Mouse (Mus musculus) heart, adult 2 months (tissue): ENCODE measurements around the gene Rnf5.

ENCODE experiments used
- CTCF ChIP-seq: fragments of 200-600 bp; IDR thresholded peaks from 2 replicates; pipeline ENCODE4 v1.8.1; 2022; ENCODE audit warnings: antibody characterized with exemption, mild to moderate bottlenecking, moderate library complexity
- EP300 ChIP-seq: fragments of 200-500 bp; IDR thresholded peaks from 2 replicates; pipeline ENCODE4 v1.6.1; 2011; ENCODE audit warnings: low read depth, low read length, control low read depth; ENCODE audit not compliant: insufficient read depth
- POLR2A ChIP-seq: fragments of 200-500 bp; IDR thresholded peaks from 2 replicates; pipeline ENCODE4 v1.6.1; 2011; ENCODE audit warnings: mild to moderate bottlenecking, low read depth, low read length, control low read depth; ENCODE audit not compliant: insufficient read depth

DNA sequence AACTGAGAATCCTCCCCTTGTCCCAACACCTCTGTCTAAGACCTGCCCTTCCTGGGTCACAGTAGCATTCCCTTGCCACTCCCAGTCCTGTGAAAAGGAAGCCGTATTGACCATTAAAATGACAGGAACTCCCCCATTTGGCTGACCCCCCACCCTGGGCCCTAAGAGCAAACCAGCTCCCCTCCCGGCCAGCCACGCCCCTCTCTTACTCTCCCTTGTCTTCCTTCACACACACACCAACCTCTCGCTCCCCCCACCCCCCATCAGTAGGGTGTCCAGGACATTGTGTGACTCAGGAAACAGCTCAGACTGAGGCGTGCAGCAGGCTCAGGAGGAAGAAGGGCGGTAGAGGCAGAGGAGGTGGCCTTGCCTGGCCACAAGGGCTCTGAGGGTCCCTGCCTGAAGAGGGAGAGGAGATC lies 39.5 kb downstream of the Rnf5 start, which contains the start of gene Notch4:
- TF ChIP-seq CTCF: peak; percentile 24; the same call in 1 of the 2 replicates
- peak; percentile 91 for TF ChIP-seq POLR2A
- peak; percentile 95 for TF ChIP-seq EP300
